Mouse (Mus musculus): ENCODE data around the gene Ankdd1a.

- TF ChIP-seq CTCF (IDR thresholded peaks at IDR 0.05; ENCODE audit: low read depth) = no peak
- no peak for TF ChIP-seq EP300 (optimal IDR thresholded peaks at IDR 0.05)
Measured at GRCm38 (mm10) chr9:65545635-65546412, 25.8 kb upstream of the Ankdd1a start.

Measured in stomach, postnatal 0 days (tissue).